Mouse (Mus musculus): ENCODE measurements around the gene Trpm6. TPM values are rescaled to one million over a fixed set of nuclear protein-coding genes. Genes with fewer than 3 reads are reported as not detected.
A peak's percentile ranks its signal among the peaks of the same experiment; 100 is the strongest.

Trpm6 gene
- total RNA-seq (2021): under 1 TPM; 0.39 to 0.59 TPM

GRCm38 (mm10) chr19:18749598-18750339 lies at the start of gene Trpm6:
Trpm6 (plus strand) TSS chr19:18749983.
- intact Hi-C loops (cut with DNase I): no loop called here
- DNase-seq (ENCODE audit: low spot score in 2 of 2): no peak

GRCm38 (mm10) chr19:18708101-18708500 lies 41.7 kb upstream of the Trpm6 start:
- intact Hi-C loops (cut with DNase I): no loop called here
- DNase-seq (ENCODE audit: low spot score in 2 of 2): no peak

- intact Hi-C loops (cut with DNase I): loop anchor here (5.0 to 10.0 kb wide), 3 partner anchors 39 to 124 kb away; partner anchors contain the start of genes Carnmt1, Nmrk1 and Ostf1
Measured at GRCm38 (mm10) chr19:18710903-18711302, 38.9 kb upstream of the Trpm6 start.

GRCm38 (mm10) chr19:18711589-18711988 lies 38.2 kb upstream of the Trpm6 start:
- intact Hi-C loops (cut with DNase I): loop anchor here (5.0 to 10.0 kb wide), 3 partner anchors 39 to 123 kb away; partner anchors contain the start of genes Carnmt1, Nmrk1 and Ostf1
- DNase-seq (ENCODE audit: low spot score in 2 of 2): no peak

More at GRCm38 (mm10) chr19:18710903-18711302, 38.9 kb upstream of the Trpm6 start:
- DNase-seq (ENCODE audit: low spot score in 2 of 2): no peak

GRCm38 (mm10) chr19:18712153-18712865 lies 37.5 kb upstream of the Trpm6 start:
- DNase-seq (ENCODE audit: low spot score in 2 of 2): no peak
- intact Hi-C loops (cut with DNase I): loop anchor here (5.0 to 10.0 kb wide), 3 partner anchors 40 to 122 kb away; partner anchors contain the start of genes Carnmt1, Nmrk1 and Ostf1

GRCm38 (mm10) chr19:18712866-18713300 lies 36.9 kb upstream of the Trpm6 start, which contains the start of gene D030056L22Rik:
D030056L22Rik (plus strand) TSS chr19:18713193.
- DNase-seq (ENCODE audit: low spot score in 2 of 2): peak; percentile 98 to 99
- intact Hi-C loops (cut with DNase I): loop anchor here (5.0 to 10.0 kb wide), 3 partner anchors 41 to 122 kb away; partner anchors contain the start of genes Carnmt1, Nmrk1 and Ostf1

- intact Hi-C loops (cut with DNase I): loop anchor here (5.0 to 10.0 kb wide), 3 partner anchors 41 to 121 kb away; partner anchors contain the start of genes Carnmt1, Nmrk1 and Ostf1
- peak; percentile 43 to 48 for DNase-seq (ENCODE audit: low spot score in 2 of 2)
Measured at GRCm38 (mm10) chr19:18713357-18713756, 36.4 kb upstream of the Trpm6 start.

- DNase-seq (ENCODE audit: low spot score in 2 of 2): peak; percentile 33 to 39
- intact Hi-C loops (cut with DNase I): loop anchor here (10.0 kb wide), 2 partner anchors 82 to 118 kb away; partner anchors contain the start of genes Nmrk1 and Ostf1
Measured at GRCm38 (mm10) chr19:18716374-18716773, 33.4 kb upstream of the Trpm6 start.

GRCm38 (mm10) chr19:18720337-18720736 lies 29.4 kb upstream of the Trpm6 start:
- intact Hi-C loops (cut with DNase I): no loop called here
- DNase-seq (ENCODE audit: low spot score in 2 of 2): no peak

- intact Hi-C loops (cut with DNase I): no loop called here
- no peak for DNase-seq (ENCODE audit: low spot score in 2 of 2)
Measured at GRCm38 (mm10) chr19:18725186-18725585, 24.6 kb upstream of the Trpm6 start.

GRCm38 (mm10) chr19:18730255-18730654 lies 19.5 kb upstream of the Trpm6 start:
- no peak for DNase-seq (ENCODE audit: low spot score in 2 of 2)
- intact Hi-C loops (cut with DNase I): no loop called here

- no peak for DNase-seq (ENCODE audit: low spot score in 2 of 2)
- intact Hi-C loops (cut with DNase I): no loop called here
Measured at GRCm38 (mm10) chr19:18731077-18731476, 18.7 kb upstream of the Trpm6 start.

GRCm38 (mm10) chr19:18735901-18736300 lies 13.9 kb upstream of the Trpm6 start:
- no peak for DNase-seq (ENCODE audit: low spot score in 2 of 2)
- intact Hi-C loops (cut with DNase I): no loop called here

- intact Hi-C loops (cut with DNase I): no loop called here
- DNase-seq (ENCODE audit: low spot score in 2 of 2): no peak
Measured at GRCm38 (mm10) chr19:18739146-18739545, 10.6 kb upstream of the Trpm6 start.

GRCm38 (mm10) chr19:18743946-18744345 lies 5.8 kb upstream of the Trpm6 start:
- intact Hi-C loops (cut with DNase I): no loop called here
- no peak for DNase-seq (ENCODE audit: low spot score in 2 of 2)

- intact Hi-C loops (cut with DNase I): no loop called here
- no peak for DNase-seq (ENCODE audit: low spot score in 2 of 2)
Measured at GRCm38 (mm10) chr19:18746576-18747340, 3.0 kb upstream of the Trpm6 start.

- intact Hi-C loops (cut with DNase I): no loop called here
- DNase-seq (ENCODE audit: low spot score in 2 of 2): no peak
Measured at GRCm38 (mm10) chr19:18747379-18747778, 2.4 kb upstream of the Trpm6 start.

GRCm38 (mm10) chr19:18757191-18757590 lies 7.4 kb downstream of the Trpm6 start:
- DNase-seq (ENCODE audit: low spot score in 2 of 2): no peak
- intact Hi-C loops (cut with DNase I): no loop called here

GRCm38 (mm10) chr19:18757706-18758105 lies 7.9 kb downstream of the Trpm6 start:
- intact Hi-C loops (cut with DNase I): no loop called here
- DNase-seq (ENCODE audit: low spot score in 2 of 2): no peak

Data from left cerebral cortex, postnatal 36 days (tissue).